Mouse (Mus musculus) mouse trophoblast stem cell (cell line): ENCODE results near the gene Magix.

Experiments used
- in situ Hi-C, 2 experiments: fragments of 300-500 bp; cut with MseI, MboI; formaldehyde crosslinking; loops; 2 replicates in 1 of 2; 3 replicates in 1 of 2; pipeline ENCODE4 v1.15.1; 2025

The Magix gene

DNA sequence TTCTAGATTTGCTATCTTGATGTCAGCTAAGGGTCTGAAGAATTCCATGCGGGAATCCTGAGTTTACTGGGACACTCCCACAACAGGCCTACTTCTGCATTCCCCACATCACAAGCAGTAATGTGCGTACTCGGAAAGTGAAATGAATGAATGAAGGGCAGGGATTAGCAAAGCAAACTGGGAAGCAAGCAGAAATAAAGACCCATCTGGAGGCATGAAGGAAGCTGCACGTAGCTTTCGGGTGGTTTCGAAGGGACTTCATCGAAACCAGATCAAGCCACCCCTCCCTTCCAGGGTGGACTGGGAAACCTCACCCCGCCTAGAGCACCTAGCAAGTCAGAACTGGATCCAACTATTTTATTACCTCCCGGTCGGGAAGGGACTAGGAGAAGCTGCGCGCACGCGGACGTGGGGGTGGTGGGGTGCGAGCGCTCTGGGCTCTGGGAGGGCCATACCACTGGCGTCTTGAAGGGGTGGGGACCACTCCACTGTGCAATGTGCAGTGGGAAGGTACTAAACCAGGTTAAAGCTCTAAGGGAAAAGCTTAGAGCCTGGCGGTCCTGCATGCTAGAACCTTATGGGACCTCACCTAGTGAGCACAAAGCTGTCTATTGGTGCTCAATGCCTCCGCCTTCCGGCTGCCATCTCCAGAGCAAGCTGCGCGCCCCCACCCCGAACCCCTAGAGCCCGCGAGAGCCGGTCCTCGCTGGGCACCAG is 6.6 kb downstream of the Magix start:
- in situ Hi-C loops = no loop called here

DNA sequence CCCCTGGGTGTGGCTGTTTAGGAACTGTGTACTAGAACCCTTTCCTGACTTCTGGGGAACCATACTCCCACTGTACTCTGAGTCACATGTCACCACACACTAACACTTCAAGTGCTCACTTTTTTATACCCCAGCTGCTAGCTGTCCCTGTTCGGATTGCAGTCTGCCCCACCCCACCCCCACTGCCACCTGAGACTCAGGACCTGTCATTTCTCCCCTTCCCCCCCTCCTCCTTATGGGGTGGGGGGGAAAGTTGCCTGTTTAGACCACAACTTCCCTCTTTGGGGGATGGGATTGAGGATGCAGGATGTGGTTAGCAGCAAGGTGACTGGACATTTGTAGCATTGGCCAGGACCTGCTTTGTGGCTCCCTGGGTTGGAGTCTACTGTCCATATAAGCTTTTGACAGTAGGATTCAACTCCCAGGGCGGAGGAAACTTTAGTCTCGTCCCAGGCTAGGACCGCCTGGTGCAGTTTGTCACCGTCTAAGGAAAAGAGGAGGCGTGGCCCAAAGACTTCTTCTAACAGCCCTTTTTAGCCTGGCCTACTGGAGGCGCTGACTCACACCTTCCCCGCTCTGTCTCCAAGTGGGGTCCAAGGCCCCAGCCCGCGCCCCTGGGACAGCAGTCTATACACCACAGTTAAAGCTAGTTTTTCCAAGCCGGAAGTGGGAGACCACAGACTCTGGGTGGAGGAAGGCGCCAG is 7.3 kb downstream of the Magix start:
- in situ Hi-C loops = no loop called here

DNA sequence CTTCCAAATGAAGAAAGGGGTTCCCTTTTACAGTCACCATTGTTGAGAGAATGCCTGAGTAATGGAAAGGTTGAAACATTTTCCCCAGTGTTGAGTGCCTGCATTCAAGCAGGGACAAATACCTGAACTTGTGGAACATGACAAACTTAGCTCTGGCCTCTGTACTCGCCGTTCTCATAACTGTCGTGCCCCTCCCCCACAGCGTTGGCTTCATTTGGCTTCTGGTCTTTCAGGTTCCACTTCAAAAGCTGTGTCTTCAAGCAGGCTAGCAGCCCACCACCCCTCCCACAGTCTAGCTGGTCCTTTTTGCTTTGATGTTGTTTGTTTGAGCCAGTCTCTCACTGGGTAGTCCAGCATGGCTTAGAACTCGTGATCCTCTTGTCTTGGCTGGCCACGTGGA is 8.3 kb downstream of the Magix start:
- in situ Hi-C loops = no loop called here

DNA sequence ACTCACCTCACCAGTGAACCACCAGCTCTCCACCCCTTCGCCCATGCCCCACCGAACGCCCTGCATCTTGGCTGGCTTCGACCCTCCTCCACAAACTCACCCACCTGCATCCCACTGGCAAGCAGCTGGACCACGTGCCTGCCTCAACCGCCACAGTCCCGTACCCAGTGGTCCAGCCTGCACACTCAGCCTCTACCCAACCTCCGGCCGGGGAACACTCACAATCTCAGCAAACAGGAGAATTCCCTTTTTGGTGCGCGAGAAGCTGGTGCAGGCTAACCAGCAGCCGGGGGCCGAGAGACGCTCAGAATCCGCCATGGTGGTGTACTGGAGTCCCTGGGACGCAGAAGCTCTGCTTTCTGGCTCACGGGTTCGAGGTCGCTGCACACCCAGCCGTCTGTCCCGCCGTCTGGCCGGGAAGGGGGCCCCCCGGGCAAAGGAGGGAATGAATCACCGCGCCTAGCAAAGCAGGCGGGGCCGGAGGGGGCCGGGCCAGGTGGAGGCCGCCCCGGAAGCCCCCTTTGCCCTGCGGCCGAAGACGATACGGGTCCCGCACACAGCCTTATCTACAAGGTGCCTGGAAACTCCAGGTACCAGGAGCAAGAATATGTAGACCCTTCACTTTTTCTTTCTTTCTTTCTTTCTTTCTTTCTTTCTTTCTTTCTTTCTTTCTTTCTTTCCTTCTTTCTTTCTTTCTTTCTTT is 10.0 kb downstream of the Magix start, which contains the start of gene Plp2:
TSS of gene Plp2 (minus strand) at position 470 of the 703 bp plus-strand sequence.
- in situ Hi-C loops = no loop called here

DNA sequence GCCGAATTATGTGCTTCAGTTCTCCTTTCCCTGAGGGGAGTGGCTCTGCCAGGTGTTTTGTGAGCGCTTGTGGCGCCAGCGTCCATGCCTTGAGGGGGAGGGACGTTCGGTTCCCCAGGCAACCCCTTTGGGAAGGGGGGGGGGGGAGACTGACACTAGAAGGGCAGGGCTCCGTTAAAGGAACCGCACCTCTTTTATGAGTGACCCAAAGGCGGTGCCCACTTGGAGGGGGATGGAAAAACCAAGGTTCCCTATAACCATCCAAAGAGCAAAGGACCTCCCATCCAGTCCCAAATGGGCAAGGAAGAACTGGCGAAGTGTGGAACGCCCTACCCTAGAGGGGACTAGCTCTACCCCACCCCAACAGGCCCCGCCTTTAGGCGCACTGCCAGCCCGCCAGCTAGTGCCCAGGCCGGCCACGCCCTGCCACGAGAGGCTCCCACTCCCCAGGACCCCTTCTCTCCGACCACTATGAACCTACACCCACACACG is 10.6 kb downstream of the Magix start:
- in situ Hi-C loops = no loop called here

DNA sequence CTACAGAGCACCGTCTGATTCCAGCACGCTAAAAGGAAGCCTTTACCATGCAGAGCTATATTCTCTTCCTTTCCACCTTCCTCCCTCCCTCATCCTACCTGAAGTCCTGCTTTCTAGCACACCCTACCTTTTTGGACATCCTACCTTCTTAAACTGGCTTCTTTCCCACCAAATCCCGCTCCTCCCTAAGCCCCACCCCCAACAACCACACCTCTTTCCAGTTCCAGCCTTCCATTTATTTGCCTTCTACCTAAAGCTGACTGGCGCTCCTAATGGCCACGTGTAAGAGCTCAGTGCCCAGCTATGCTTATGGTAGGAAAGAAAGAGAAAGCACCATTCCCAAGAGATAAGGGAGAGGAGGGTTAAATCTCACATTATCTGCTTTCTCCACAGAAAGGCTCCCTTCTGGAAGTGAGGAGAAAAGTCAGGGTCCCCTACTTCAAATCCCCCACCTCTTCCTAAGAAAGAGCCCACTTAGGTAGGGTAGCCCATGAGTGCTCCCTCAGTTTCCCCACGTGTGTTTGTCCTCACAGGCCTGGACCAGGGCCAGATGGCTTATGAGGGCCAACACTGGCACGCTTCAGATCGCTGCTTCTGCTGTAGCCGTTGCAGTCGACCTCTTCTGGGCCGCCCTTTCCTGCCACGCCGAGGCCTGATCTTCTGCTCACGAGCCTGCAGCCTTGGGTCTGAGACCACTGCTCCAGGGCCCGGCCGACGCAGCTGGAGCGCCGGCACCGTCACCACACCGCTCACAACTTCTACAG is 15.1 kb downstream of the Magix start:
- in situ Hi-C loops = no loop called here

DNA sequence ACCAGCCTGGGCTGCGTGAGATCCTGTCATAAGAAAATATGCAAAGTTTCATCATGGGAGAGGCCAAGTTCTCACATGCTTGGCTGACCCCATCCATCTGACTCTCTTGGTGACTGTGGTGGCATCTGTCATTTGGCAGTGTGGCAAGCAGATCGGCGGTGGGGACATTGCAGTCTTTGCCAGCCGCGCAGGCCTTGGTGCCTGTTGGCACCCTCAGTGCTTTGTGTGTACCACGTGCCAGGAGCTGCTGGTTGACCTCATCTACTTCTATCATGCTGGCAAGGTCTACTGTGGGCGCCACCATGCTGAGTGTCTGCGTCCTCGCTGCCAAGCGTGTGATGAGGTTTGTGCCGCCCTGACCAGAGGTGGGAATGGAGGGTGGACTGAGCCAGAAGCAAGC is 16.3 kb downstream of the Magix start:
- in situ Hi-C loops = no loop called here

DNA sequence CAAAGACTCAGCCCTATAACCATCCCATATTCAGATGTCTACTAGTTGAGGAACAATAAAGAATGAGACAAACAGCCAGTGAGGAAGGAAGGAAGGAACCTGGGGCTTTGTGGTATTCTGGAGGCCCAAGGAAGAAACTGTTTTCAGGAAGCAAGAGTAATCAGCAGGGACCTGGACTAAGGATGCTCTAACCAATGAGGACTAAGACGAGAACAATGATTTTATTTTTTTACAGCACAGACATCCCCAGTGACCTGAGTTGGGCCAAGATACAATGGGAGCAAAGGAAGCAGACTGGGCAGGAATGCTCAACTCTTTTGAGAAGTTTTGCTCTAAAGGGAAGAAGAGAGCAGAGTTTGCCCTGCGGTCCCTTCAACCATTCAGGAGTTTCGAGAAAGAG is 18.1 kb downstream of the Magix start:
- in situ Hi-C loops = no loop called here

DNA sequence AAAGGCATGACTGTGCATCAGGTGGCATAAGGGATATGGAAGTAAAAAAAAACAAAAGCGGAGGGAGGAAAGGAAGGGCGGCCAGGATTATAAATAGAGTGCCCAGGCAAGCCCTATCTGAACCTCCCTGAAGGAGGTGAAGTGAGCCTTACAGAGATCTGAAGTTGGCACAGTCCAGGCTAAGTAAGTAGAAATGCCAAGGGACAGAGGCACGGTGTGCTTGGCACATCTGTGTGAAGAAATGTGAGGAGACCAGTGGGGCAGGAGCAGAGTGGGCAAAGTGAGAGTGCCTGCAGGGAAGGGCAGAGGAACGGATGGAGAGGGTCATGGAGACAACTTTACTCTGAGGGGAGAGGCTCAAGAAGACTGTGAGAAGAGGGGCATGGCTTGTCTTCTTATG is 20.0 kb downstream of the Magix start:
- in situ Hi-C loops = no loop called here

DNA sequence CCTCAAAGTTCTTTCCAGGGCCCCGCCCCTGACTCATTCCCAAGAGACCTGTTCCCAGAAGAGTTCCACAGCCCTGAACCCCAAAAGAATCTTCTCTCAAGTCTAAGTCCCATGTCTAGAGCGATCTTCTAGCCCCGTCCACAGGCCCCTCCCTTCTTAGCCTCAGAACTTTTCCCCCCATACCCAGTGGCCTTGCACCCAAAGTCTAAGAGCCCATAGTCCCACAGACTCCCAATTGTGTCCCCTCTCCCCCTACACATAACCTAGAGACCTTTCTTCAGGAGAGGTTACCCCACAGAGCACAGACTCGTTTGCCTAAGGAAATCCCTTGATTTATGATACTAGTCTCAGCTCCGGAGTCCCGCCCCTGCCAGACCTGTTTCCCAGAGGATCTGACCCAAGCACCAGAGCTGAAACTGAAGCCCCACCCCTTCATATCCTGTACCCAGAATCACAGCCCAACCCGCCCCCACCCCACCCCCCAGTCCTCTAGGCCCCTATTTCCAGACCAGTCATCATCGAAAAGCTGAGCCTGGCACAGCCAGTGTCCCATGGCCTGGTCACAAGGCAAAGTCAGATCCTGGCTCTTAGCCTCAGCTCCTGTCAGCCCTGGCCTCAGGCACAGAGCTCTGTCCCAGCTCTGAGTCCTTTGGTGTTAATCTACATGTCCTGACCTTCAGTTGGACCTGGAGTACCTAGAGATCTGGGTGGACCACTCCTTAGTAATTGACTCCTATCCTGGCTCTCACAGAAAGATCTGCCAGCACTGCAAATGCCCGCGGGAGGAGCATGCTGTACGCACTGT is 22.1 kb downstream of the Magix start:
- in situ Hi-C loops = loop anchor here in 1 of 2 experiments (10.0 kb wide), 1 partner anchor 56 kb away; the partner anchor contains the start of gene Wdr45

DNA sequence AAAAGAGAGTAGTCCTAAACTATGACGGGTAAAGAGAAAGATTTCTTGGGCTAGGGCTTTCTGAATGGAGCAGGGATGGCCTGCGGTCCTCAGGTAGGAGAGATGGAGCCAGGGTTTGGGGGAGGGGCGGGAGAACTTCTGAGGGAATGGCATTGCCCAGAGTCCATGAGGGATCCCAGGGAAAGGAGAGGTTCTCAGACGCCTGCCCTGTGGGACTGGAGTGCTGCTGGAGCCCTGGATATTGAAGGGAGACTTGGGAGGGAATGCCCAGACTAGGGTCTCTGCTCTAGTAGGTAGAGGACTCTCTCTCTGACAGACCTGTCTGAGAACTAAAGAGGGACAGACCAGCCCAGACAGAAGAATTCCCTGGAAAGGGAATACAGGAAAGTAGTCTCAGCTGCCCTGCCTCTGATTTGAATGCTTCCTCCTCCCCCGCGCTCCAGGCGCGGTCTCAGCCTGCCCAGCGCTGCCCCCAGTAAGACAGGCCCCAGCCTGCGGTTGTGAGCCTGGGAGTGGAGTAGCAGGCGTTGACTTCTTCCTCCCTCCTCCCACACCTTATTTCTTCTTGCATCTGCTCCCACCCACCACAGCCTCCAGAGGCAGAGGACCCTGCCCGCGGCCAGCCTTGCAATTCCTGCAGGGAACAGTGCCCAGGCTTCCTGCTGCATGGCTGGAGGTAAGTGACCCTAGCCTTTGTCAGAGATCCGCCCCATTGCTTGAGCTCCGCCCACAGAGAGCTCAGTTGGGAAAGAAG is 22.8 kb downstream of the Magix start:
- in situ Hi-C loops = loop anchor here in 1 of 2 experiments (10.0 kb wide), 1 partner anchor 57 kb away; the partner anchor contains the start of gene Wdr45

DNA sequence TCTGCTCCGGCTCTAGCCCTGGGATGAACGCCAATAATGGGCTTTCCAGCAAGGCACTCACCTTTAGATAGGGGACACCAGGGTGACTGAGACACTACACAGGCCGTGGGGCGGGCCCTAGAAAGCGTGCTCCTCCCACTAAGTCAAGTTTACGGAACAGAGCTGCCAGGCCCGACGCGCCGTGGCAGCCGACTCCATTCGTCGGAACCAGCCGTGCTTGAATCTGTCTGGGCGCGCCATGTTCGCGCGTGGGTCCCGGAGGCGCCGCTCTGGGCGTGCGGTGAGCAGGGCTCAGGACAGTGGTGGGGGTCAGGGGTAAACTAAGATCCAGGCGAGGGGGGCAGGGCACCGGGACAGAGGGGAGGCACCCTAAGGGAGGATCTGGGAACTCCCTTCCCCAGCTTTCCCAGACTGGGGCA is 23.8 kb downstream of the Magix start, which contains the start of gene Prickle3:
TSS of gene Prickle3 (plus strand) at position 40 of the 419 bp plus-strand sequence.
- in situ Hi-C loops = loop anchor here in 1 of 2 experiments (10.0 kb wide), 1 partner anchor 58 kb away; the partner anchor contains the start of gene Wdr45

DNA sequence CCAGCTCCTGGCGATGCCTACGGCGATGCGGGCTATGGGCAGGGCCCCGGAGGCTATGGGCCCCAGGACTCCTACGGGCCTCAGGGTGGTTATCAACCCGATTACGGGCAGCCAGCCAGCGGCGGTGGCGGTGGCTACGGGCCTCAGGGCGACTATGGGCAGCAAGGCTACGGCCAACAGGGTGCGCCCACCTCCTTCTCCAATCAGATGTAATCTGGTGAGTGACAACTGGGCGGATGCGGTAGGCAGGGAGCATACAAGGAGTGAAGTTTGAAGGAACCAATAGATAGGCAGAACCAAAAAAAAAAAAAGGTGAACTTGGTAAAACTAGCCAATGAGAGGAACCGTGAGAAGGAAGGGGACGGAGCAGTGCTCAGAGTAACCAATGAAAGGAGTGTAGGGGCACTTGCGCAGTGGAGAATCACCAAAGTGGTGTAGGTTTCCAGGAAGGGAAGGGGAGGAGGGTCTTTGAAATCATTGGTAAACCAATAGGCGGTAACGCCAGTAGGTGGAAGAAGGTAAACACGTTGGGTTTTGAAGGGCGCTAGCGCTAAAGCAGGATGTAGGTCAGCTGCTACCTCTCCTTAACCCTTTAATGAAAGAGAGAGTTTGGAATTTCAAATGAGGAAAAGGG is 32.3 kb downstream of the Magix start:
- in situ Hi-C loops = loop anchor here in 1 of 2 experiments (10.0 kb wide), 1 partner anchor 224 kb away; no protein-coding TSS in a partner anchor

DNA sequence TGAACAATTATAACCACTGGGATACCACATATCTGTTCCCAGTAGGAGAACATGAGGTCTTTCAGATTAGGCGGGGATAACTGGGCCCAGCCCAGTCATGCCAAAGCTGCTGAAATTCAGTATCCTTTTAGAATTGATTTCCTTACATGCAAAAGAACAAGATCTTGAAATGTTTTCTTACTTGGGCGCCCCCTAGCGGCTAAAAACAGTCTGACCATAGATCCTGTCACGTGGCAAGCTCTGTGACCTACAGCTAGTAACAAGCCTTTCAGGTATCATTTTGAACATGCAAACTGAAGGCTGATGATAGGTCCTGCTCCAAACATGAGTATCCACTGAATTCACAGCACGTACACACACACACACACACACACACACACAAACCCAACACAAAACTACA is 35.7 kb downstream of the Magix start:
- in situ Hi-C loops = loop anchor here in 1 of 2 experiments (10.0 kb wide), 1 partner anchor 221 kb away; no protein-coding TSS in a partner anchor

DNA sequence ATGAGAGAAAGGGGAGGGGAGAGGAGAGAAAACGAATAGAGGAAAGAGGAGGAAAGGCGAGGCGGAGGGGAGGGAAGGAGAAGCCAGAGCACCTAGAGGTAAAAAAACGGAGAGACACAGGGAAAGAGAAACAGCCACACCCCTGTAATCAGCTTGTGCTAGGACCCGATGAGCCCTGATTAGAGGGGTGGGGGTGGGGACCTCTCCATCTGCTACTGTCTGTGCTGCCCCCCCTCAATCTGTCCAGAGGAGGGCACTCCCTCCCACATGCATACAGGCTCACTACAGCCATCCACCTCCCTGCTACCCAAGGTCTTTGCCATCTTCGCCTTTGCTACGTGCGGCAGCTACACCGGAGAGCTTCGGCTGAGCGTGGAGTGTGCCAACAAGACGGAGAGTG is 40.3 kb downstream of the Magix start:
- in situ Hi-C loops = loop anchor here in 1 of 2 experiments (10.0 kb wide), 1 partner anchor 216 kb away; no protein-coding TSS in a partner anchor

DNA sequence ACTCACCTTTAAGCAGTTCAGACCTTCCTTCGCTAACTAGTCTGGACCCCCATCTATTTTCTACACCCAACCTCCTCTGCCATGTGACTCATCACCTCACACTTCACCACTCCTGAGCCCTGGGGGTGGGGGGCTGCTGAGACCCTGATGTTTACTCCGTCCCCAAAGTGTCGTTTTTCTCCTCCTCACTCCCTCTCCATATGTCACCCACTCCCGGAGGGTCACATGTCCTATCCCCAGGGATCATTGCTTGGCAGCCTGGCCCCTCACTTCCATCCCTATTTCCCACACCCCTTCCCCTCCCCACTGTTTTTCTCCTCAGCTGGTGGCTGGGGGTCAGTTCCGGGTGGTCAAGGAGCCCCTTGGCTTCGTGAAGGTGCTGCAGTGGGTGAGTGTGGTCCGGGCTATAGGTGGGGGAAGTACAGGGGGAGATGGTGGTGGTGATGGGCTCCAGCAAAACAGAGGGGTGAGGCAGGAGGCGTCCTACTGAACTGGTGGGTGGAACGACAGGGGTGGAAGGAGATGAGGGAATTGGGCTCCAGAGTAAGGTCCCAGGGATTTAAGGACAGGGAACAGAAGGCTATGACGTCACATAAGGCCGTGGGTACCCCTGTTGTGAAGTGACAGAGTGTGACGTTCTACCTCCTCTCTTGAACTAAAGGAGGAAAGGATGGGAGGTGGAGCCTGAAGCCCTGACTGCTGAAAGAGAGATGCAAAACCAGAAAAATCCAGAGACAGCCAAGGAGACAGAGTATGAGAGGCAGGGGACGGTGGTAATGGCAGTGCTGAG is 41.3 kb downstream of the Magix start:
- in situ Hi-C loops = loop anchor here (10.0 kb wide), 2 partner anchors 165 to 215 kb away; no protein-coding TSS in a partner anchor

DNA sequence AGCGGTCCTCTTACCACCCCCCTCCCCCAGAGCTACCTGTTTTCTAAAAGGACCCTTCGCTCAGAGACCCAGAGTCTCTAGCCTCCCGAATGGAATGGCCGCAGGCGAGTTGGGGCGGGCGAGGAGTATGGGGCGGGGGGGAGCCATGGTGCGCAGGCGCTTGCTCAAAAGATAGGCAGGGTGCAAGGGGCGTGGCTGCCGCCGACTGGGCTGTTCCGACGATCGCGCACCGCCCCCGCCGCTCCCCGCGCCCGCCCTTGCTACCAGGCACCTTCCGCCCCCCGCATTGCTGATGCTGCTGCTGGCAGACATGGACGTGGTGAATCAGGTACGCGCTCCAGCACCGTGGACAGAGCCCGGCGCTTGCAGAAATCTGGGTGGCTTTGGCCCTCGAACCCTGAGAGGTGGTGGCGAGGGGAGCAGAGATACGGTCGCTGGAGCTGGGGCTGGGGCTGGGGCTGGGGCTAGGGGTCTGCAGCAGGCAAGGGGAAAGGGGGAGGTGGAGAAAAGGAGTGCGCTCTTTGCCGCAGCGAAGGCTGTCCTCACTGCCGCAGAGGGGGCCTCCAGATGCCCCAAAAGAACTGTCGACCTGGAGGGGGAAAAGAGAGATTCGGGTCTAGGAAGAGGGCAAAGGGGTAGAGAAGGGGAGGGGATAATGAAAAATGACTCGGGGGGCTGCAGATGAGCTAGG is 42.5 kb downstream of the Magix start, which contains the start of gene Syp:
TSS of gene Syp (plus strand) at position 71 of the 691 bp plus-strand sequence.
- in situ Hi-C loops = loop anchor here (10.0 kb wide), 1 partner anchor 164 kb away; no protein-coding TSS in a partner anchor
